Mouse (Mus musculus): ENCODE measurements around the gene Tspoap1.

DNA sequence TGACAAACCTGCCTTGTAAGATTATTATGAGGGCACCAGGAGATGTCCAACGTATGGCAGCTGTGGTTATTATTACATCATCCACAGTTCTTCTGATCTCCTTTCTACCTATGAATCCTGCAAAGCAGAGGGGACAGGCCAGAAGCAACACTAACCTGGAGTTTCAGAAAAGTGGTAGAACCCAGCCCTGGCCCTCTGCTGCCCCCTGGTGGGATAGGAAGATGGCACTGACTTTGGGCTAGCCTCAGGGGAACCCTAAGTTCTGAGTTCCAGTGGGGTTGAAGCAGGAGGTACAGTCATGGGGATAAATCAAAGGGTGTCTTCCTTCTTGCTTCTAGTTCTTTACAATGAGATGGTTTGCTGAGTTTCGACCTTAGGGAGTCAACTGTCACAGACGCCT, 10.6 kb downstream of the Tspoap1 start:
- peak; percentile 77; the same call in 1 of the 2 replicates for TF ChIP-seq CTCF (IDR thresholded peaks at IDR 0.05; ENCODE audit: borderline replicate concordance, control insufficient read depth, extremely low read depth, insufficient read depth, low read length, poor library complexity)
- no peak for TF ChIP-seq POLR2A (IDR thresholded peaks at IDR 0.05; ENCODE audit: control insufficient read depth, extremely low read depth, insufficient read depth, low read length, poor library complexity)
